Mouse (Mus musculus) G1E (cell line): ENCODE measurements at regions not wholly inside any gene's neighbourhood (a gene's known extent, or its start where the extent isn't known, plus 50 kb on each side); places are given as distances from the start of the nearest gene placed in this dataset.

Source experiments
- CTCF ChIP-seq: IDR thresholded peaks from 2 replicates; pipeline ENCODE4 v1.5.1; 2012; ENCODE audit warnings: low read depth, low read length, inconsistent platforms, mixed read lengths
- GATA1 ChIP-seq: IDR thresholded peaks from 2 replicates; pipeline ENCODE4 v1.6.1; 2012; ENCODE audit warnings: borderline replicate concordance, low read length, inconsistent platforms, mixed read lengths
- POLR2AphosphoS5 ChIP-seq: IDR thresholded peaks from 2 replicates; pipeline ENCODE4 v1.6.1; 2012; ENCODE audit warnings: low read depth, low read length, inconsistent platforms; ENCODE audit not compliant: insufficient replicate concordance

DNA sequence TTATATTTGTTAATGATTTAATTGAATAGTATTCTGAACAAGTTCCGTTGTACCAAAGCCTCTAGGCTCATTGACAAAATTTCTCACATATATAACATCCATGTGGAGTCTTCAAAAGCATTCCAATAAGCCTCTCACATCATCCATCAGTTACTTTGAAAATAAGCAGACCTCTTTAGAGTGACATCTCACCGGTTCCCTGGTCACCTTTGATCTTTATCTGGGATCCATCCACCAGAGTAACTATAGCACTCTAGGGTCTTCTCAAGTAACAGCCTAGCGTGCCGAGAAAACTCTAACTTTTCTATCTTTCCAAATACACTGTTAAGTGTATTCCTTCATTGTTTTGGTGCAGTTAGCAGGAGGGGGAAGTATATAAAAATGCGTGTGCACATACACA, 55.6 kb upstream of the Mad2l1 start:
- TF ChIP-seq POLR2AphosphoS5 = no peak
- no peak for TF ChIP-seq GATA1
- TF ChIP-seq CTCF = no peak
